Mouse (Mus musculus): Measurements from ENCODE around the gene Cnnm2.

GRCm38 (mm10) chr19:46846459-46846858, 85.1 kb downstream of the Cnnm2 start:
- no peak for TF ChIP-seq CTCF (IDR thresholded peaks at IDR 0.05; ENCODE audit: borderline replicate concordance, control insufficient read depth, extremely low read depth, insufficient read depth, low read length, poor library complexity)
- no peak for TF ChIP-seq POLR2A (IDR thresholded peaks at IDR 0.05; ENCODE audit: control insufficient read depth, extremely low read depth, insufficient read depth, low read length, poor library complexity)
